Mouse (Mus musculus): ENCODE measurements around the gene Nkx2-1.

- TF ChIP-seq MYOG (IDR thresholded peaks at IDR 0.05; ENCODE audit: control insufficient read depth, extremely low read depth, insufficient read length) (no peak), CTCF (IDR thresholded peaks at IDR 0.05; ENCODE audit: control insufficient read depth, insufficient read depth, insufficient read length) (no peak), MAX (IDR thresholded peaks at IDR 0.05) (no peak), MYOD1 (IDR thresholded peaks at IDR 0.05; ENCODE audit: control insufficient read depth, insufficient read length, low read depth) (no peak), USF1 (IDR thresholded peaks at IDR 0.05; ENCODE audit: low read depth) (no peak), FOSL1 (IDR thresholded peaks at IDR 0.05; ENCODE audit: insufficient read depth, low read length, poor library complexity, severe bottlenecking) (no peak), CEBPB (IDR thresholded peaks at IDR 0.05; ENCODE audit: low read depth) (no peak)
These were observed 3.0 kb downstream of the Nkx2-1 start for GRCm38 (mm10) chr12:56533501-56534310.

All from C2C12 (cell line).